Mouse (Mus musculus): ENCODE results near the gene Mark2. TPM values are rescaled to one million over a fixed set of nuclear protein-coding genes. Genes with fewer than 3 reads are reported as not detected.

Mark2 gene
- polyA plus RNA-seq, 1 experiment from 2014 or later, result 58.4 TPM

- ATAC-seq (ENCODE audit: insufficient read depth, low FRiP score, low TSS enrichment), result no peak
- Histone ChIP-seq H3K9ac (ENCODE audit: low read length) (no peak overlapping the region), H3K27ac (ENCODE audit: low read depth, low read length) (no peak overlapping the region), H3K4me2 (ENCODE audit: low read depth) (no peak overlapping the region), H3K36me3 (ENCODE audit: control insufficient read depth, insufficient read depth, low read length) (no peaks in the 10 kb centered on the region), H3K4me1 (ENCODE audit: control insufficient read depth, insufficient read depth, low read length) (peaks cover 8% of the 10 kb centered on the region), H3K4me3 (ENCODE audit: low read depth, low read length) (no peak overlapping the region), H3K27me3 (ENCODE audit: control insufficient read depth, insufficient read depth, low read length) (no peaks in the 10 kb centered on the region), H3K9me3 (ENCODE audit: control insufficient read depth, low read length) (no peaks in the 10 kb centered on the region)
- whole genome bisulfite sequencing, result 87% methylated on average over 8 of the region's 8 CpGs
- DNase-seq (ENCODE audit: low spot score), result no peak
Measured at GRCm38 (mm10) chr19:7314976-7315586, 26.6 kb downstream of the Mark2 start.

- Histone ChIP-seq H3K36me3 (ENCODE audit: control insufficient read depth, insufficient read depth, low read length) (no peaks in the 10 kb centered on the region), H3K4me1 (ENCODE audit: control insufficient read depth, insufficient read depth, low read length) (peaks cover 10% of the 10 kb centered on the region), H3K27ac (ENCODE audit: low read depth, low read length) (no peak overlapping the region), H3K4me2 (ENCODE audit: low read depth) (no peak overlapping the region), H3K4me3 (ENCODE audit: low read depth, low read length) (no peak overlapping the region), H3K9me3 (ENCODE audit: control insufficient read depth, low read length) (no peaks in the 10 kb centered on the region), H3K27me3 (ENCODE audit: control insufficient read depth, insufficient read depth, low read length) (no peaks in the 10 kb centered on the region), H3K9ac (ENCODE audit: low read length) (no peak overlapping the region)
- ATAC-seq (ENCODE audit: insufficient read depth, low FRiP score, low TSS enrichment) (no peak), DNase-seq (ENCODE audit: low spot score) (no peak)
- WGBS, result 84% methylated on average over 2 of the region's 2 CpGs
Measured at GRCm38 (mm10) chr19:7313660-7314059, 28.0 kb downstream of the Mark2 start.

- Histone ChIP-seq H3K27me3 (ENCODE audit: control insufficient read depth, insufficient read depth, low read length) (no peaks in the 10 kb centered on the region), H3K4me1 (ENCODE audit: control insufficient read depth, insufficient read depth, low read length) (peaks cover 20% of the 10 kb centered on the region), H3K27ac (ENCODE audit: low read depth, low read length) (no peak overlapping the region), H3K36me3 (ENCODE audit: control insufficient read depth, insufficient read depth, low read length) (no peaks in the 10 kb centered on the region), H3K4me2 (ENCODE audit: low read depth) (no peak overlapping the region), H3K4me3 (ENCODE audit: low read depth, low read length) (no peak overlapping the region), H3K9ac (ENCODE audit: low read length) (no peak overlapping the region), H3K9me3 (ENCODE audit: control insufficient read depth, low read length) (no peaks in the 10 kb centered on the region)
- ATAC-seq (ENCODE audit: insufficient read depth, low FRiP score, low TSS enrichment) (no peak), DNase-seq (ENCODE audit: low spot score) (no peak)
- 51% methylated on average over 10 of the region's 10 CpGs for WGBS
Measured at GRCm38 (mm10) chr19:7311306-7311705, 30.4 kb downstream of the Mark2 start.

- Histone ChIP-seq H3K9ac (ENCODE audit: low read length) (no peak overlapping the region), H3K4me2 (ENCODE audit: low read depth) (no peak overlapping the region), H3K36me3 (ENCODE audit: control insufficient read depth, insufficient read depth, low read length) (no peaks in the 10 kb centered on the region), H3K27ac (ENCODE audit: low read depth, low read length) (no peak overlapping the region), H3K9me3 (ENCODE audit: control insufficient read depth, low read length) (no peaks in the 10 kb centered on the region), H3K4me1 (ENCODE audit: control insufficient read depth, insufficient read depth, low read length) (peaks cover 20% of the 10 kb centered on the region), H3K4me3 (ENCODE audit: low read depth, low read length) (no peak overlapping the region), H3K27me3 (ENCODE audit: control insufficient read depth, insufficient read depth, low read length) (no peaks in the 10 kb centered on the region)
- WGBS, result 31% methylated on average over 5 of the region's 5 CpGs
- DNase-seq (ENCODE audit: low spot score) (peak; percentile 21), ATAC-seq (ENCODE audit: insufficient read depth, low FRiP score, low TSS enrichment) (no peak)
Measured at GRCm38 (mm10) chr19:7310704-7311103, 31.0 kb downstream of the Mark2 start.

- Histone ChIP-seq H3K9me3 (ENCODE audit: control insufficient read depth, low read length) (no peaks in the 10 kb centered on the region), H3K4me2 (ENCODE audit: low read depth) (no peak overlapping the region), H3K4me1 (ENCODE audit: control insufficient read depth, insufficient read depth, low read length) (peaks cover 20% of the 10 kb centered on the region), H3K9ac (ENCODE audit: low read length) (no peak overlapping the region), H3K27ac (ENCODE audit: low read depth, low read length) (no peak overlapping the region), H3K4me3 (ENCODE audit: low read depth, low read length) (no peak overlapping the region), H3K36me3 (ENCODE audit: control insufficient read depth, insufficient read depth, low read length) (no peaks in the 10 kb centered on the region), H3K27me3 (ENCODE audit: control insufficient read depth, insufficient read depth, low read length) (no peaks in the 10 kb centered on the region)
- 75% methylated on average over 2 of the region's 2 CpGs for WGBS
- DNase-seq (ENCODE audit: low spot score) (no peak), ATAC-seq (ENCODE audit: insufficient read depth, low FRiP score, low TSS enrichment) (no peak)
Measured at GRCm38 (mm10) chr19:7309738-7310330, 31.8 kb downstream of the Mark2 start.

GRCm38 (mm10) chr19:7307995-7308770, 33.5 kb downstream of the Mark2 start:
- 47% methylated on average over 8 of the region's 8 CpGs for WGBS
- Histone ChIP-seq H3K9me3 (ENCODE audit: control insufficient read depth, low read length) (no peaks in the 10 kb centered on the region), H3K4me1 (ENCODE audit: control insufficient read depth, insufficient read depth, low read length) (peaks cover 20% of the 10 kb centered on the region), H3K36me3 (ENCODE audit: control insufficient read depth, insufficient read depth, low read length) (no peaks in the 10 kb centered on the region), H3K9ac (ENCODE audit: low read length) (no peak overlapping the region), H3K4me2 (ENCODE audit: low read depth) (no peak overlapping the region), H3K4me3 (ENCODE audit: low read depth, low read length) (no peak overlapping the region), H3K27me3 (ENCODE audit: control insufficient read depth, insufficient read depth, low read length) (no peaks in the 10 kb centered on the region), H3K27ac (ENCODE audit: low read depth, low read length) (peak overlapping the region; percentile 35; the same call in 1 of the 2 replicates)
- DNase-seq (ENCODE audit: low spot score) (peak; percentile 23), ATAC-seq (ENCODE audit: insufficient read depth, low FRiP score, low TSS enrichment) (no peak; the same call in 1 of the 2 replicates)

GRCm38 (mm10) chr19:7306968-7307367, 34.7 kb downstream of the Mark2 start:
- DNase-seq (ENCODE audit: low spot score), result no peak
- Histone ChIP-seq H3K4me2 (ENCODE audit: low read depth) (no peak overlapping the region), H3K27me3 (ENCODE audit: control insufficient read depth, insufficient read depth, low read length) (no peaks in the 10 kb centered on the region), H3K36me3 (ENCODE audit: control insufficient read depth, insufficient read depth, low read length) (no peaks in the 10 kb centered on the region), H3K9me3 (ENCODE audit: control insufficient read depth, low read length) (no peaks in the 10 kb centered on the region), H3K4me1 (ENCODE audit: control insufficient read depth, insufficient read depth, low read length) (peaks cover 20% of the 10 kb centered on the region), H3K9ac (ENCODE audit: low read length) (no peak overlapping the region), H3K27ac (ENCODE audit: low read depth, low read length) (no peak overlapping the region), H3K4me3 (ENCODE audit: low read depth, low read length) (no peak overlapping the region)
- WGBS, result 68% methylated on average over 3 of the region's 3 CpGs
- no peak for ATAC-seq (ENCODE audit: insufficient read depth, low FRiP score, low TSS enrichment)

GRCm38 (mm10) chr19:7305380-7306310, 36.0 kb downstream of the Mark2 start:
- Histone ChIP-seq H3K27ac (ENCODE audit: low read depth, low read length) (no peak overlapping the region), H3K27me3 (ENCODE audit: control insufficient read depth, insufficient read depth, low read length) (no peaks in the 10 kb centered on the region), H3K4me3 (ENCODE audit: low read depth, low read length) (no peak overlapping the region), H3K9ac (ENCODE audit: low read length) (no peak overlapping the region), H3K4me2 (ENCODE audit: low read depth) (no peak overlapping the region), H3K4me1 (ENCODE audit: control insufficient read depth, insufficient read depth, low read length) (peaks cover 14% of the 10 kb centered on the region), H3K9me3 (ENCODE audit: control insufficient read depth, low read length) (no peaks in the 10 kb centered on the region), H3K36me3 (ENCODE audit: control insufficient read depth, insufficient read depth, low read length) (no peaks in the 10 kb centered on the region)
- no peak for DNase-seq (ENCODE audit: low spot score)
- 89% methylated on average over 10 of the region's 11 CpGs for WGBS
- ATAC-seq (ENCODE audit: insufficient read depth, low FRiP score, low TSS enrichment), result no peak
